Mouse (Mus musculus) right cerebral cortex, postnatal 25 days (tissue): ENCODE data around the gene Vti1a.

ENCODE experiments used
- DNase-seq: peaks from one replicate; pipeline ENCODE4 v3.0.0; 2022

The Vti1a gene

DNA sequence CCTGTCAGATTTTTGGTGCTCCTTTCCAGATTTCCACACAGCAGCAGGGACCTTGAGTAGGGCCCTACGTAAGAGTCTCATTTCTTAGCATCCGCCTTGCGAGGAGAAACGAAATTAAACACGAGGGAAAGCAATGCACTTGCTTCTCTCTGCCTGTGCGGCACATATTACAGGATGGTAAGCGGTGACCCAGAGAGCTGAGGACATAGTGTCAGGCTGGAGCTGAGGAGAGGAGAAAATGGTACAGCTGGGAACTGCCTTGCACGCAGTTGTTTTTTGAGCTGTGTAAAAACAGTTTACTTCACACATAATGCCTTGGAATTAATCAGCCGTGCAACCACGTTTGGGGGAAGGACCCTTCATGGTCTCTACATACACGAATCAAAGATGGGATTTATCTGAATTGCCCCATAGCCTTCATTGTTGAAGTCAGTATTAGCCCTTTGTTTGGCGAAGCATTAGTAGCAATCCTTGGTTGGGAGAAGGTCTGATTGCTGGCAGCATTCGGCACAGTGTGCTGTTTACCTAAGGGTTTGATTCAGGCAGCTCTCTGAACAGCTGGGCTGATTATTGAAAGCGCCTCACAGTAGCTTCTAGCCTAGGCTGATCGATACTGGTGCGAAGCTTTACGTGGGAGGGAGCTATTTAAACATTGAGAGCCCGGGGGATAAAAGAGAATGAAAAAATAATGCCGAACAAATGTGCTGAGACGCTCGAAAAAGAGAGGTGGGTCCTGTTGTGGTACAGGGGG, 153.4 kb downstream of the Vti1a start:
- DNase-seq: no peak

DNA sequence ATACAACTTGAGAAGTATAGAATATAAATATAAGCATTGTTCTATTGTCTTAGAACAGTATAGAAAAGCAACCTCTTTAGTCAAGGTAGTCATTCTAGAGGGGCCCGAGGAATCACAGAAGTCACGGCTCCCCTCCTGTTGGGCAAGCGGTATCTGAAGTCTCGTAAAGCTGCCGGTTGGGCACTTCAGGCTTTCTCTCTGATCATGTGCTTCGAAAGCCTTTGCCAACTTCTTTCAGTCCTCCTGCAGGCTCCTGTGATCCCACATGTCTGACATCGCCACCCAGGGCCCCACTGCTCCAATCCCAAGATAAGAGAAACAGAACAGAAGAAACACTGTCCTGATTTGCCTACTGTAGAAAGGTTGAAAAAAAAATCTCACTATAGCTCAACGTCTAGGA, 156.5 kb downstream of the Vti1a start:
- DNase-seq: no peak

DNA sequence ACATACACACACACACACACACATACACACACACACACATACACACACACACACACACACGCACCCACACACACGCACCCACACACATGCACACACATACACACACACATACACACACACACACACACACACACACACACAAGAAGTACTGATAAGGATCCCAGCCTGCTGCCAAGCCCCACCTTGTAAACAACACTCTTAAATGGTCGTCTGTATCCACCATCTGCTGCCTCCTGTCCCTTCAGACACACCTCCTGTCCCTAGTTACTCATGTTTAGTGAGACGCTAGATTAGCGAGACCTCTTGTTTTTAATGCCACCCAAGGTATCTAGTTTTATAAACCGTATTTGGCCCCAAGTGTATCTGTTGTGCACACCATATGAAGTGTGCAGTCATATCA, 158.1 kb downstream of the Vti1a start:
- DNase-seq: no peak

DNA sequence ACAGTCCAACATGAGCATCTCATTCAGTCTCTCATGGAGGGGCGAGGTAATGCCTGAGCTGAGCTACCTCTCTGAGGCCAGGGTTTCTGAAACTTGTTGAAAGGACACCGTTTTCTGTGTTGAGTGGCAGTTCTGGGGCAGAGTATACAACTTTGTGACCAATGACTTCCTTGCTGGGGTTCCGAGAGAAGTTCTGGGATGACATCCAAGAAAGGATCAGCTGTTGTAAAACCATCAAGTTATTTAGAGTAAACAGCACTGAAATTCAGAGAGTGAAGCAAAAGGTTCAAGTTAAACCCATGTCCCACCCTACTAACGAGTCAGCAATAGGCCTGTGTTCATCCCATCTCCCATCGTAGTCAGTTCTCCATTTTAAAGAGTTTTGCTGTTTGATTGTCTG, 164.4 kb downstream of the Vti1a start:
- DNase-seq: no peak

DNA sequence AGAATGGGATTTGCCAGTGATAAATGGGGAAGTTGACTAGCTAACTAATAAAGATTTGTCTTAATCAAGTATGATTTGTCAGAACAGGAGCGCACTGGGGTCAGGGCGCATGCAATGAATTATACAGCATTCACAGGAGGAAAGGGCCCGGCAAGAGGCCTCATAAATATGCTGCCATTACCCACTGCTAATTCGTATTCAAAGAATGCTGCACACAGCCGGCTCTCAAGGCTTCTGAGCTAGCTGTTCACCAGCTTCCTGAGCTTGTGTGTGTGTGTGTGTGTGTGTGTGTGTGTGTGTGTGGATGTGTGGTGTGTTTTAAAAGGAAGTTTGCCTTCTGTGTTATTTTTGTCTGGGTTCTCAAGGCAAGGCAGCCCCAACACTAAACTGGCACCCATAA, 165.2 kb downstream of the Vti1a start:
- DNase-seq: no peak

DNA sequence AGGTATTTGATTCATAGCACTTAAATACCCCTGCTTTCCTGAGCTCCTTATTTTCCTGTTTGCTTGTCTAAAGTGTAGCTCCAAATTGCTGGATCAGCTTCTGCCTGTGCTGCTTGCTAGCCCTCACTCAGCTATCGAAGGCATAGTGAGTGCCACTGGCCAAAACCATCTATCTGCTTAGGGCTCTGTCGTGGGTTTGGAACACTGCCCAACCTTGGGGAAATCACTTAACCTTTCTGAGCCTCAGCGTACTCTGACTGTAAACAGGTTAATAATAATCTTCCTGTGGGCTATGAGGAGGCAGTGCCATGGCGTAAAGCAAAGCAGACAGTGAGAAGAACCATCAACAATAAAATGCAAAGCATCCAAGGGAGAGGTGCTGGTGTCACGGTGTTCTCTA, 167.4 kb downstream of the Vti1a start:
- no peak for DNase-seq

DNA sequence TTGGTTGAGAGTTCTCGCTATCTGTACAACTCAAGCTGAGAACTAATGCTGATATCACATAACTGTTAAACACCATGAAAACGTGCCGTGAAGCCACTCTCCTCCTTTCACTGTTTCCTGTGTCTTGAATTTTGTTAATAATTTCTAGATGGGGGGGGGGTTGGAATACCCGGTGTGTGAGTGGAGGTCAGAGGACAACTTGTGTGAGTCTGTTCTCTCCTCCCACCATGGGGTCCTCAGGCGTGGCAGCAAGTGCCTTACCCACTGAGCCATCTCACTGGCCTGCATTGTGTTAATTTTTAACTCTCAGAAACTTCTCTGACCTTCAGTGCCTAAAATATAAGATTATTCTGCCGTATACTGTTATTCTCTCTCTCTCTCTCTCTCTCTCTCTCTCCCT, 168.5 kb downstream of the Vti1a start:
- DNase-seq: no peak

DNA sequence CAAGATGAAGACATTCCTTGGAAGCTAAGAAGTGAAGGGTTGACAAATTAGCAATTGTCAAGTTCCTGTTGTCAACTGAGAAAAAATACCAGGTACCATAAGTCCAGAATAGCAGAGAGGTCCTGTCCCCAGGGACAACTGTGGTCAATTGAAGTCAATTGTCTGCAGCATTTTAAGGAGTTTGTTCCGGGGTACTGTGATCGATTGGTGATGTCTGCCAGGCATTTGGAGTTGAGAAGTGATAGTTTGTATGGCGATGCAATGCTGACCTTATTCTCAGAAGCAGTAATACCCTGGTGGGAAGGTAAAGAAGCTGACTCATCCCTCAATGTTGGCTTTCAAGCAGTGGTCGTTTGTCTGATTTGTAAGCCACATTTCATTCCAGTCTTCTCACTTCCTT, 170.4 kb downstream of the Vti1a start:
- DNase-seq: no peak

DNA sequence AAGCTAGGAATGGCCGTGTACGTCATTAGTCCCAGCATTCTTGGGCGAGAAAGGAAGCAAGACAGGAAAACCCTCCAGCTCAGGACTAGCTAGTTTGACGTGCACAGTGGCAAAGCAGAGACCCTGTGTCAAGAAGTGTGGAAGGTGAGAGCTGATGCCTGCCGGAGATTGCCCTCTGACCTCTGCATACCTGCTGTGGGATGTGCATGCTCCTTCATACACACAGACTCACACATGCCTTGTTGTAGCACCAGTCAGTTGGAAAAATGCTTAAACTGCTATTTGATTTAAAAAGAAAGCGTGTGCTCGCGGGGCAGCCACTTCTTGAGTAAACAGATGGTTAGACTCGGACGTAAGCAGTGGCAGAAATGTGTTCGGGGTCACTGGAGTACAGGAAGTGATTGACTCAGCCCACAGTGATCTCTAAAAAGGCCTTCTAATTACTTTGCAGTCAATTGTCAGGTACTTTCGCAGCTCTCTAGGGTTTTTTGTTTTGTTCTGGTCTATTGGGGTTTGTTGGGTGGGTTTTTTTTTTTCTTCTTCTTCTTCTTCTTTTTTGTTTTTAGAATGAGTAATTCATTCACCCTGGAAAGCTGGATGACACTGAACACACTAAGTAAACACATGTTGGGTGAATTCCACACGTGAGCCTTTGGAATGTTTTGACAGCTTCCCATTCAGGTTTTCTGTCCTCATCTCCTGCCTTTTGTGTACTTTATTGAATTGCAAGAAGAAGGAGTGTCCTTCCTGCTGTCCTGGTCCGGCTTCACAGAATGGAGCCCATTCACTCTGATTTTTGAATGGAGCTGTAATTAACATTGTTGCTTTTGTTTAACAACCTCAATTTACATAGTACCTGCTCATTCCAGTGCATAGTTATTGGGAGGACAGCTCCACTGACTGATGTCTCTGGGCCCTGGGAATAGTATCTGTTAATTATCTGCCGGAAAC, 175.3 kb downstream of the Vti1a start:
- no peak for DNase-seq

DNA sequence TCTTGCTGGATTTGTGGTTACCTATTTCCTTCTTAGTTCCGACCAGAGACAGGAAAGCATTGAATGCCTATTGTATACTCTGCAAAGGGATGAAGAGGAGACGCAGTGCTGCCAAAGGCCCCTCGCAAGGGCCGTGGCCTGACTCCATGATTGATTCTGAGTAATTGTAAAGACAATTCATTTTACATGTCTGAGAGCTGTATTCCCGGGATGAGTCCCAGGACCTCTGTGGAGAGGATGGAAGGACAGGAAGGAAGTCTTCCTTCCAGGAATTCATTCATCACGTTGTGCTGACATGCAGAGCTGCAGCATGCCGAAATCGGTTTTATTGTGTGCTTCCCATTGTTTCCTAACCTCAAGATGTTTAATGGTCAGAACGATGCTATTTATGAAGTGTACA, 180.2 kb downstream of the Vti1a start:
- no peak for DNase-seq

DNA sequence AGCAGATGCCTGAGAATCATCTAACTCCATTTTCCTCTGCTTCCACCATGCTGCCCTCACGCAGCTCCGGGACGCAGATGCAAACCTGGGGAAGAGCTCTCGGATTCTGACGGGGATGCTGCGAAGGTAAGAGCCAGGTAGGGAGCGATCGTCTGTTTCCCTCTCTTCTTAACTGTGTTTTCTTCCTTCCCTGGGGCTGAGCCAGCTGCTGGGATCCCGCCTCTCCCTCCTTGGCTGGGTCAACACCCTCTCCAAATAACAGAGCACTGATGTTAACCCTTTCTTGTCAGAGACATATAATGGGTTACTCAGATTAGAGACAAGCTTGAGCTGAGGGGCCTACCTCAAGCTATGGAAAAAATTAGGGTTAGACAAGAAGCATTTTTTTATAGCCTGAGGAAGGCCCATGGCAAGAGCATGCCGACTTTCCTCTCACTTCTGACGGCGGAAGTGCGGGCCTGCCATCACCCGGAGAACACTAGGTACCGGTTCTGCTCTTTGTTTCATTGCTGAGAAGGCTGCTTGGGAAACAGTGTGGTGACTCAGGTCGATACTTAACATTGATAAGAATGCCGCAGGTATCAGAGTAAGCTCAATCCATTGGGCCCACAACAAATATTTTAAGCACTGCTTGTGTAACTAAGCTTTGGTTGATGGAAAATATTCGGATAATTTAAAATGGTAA, 183.2 kb downstream of the Vti1a start:
- no peak for DNase-seq

DNA sequence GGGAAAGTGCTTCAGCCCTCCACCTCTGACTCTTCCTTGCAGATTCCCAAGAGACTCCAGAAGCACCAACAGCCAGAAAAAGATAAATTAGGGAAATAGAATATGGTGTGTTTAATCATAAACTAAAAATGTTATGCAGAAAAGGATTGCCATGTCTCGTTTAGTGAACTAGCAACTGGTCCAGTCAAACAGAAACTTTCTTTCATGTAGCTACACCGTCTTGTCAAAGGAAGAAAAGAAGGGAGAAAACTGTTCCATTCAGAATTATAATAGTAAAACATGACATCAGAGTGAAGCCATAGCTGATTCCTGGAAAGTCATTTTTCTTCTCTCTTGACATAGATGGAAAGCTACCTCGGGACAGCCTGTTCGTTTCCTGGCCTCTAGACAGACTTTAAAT, 185.9 kb downstream of the Vti1a start:
- no peak for DNase-seq

DNA sequence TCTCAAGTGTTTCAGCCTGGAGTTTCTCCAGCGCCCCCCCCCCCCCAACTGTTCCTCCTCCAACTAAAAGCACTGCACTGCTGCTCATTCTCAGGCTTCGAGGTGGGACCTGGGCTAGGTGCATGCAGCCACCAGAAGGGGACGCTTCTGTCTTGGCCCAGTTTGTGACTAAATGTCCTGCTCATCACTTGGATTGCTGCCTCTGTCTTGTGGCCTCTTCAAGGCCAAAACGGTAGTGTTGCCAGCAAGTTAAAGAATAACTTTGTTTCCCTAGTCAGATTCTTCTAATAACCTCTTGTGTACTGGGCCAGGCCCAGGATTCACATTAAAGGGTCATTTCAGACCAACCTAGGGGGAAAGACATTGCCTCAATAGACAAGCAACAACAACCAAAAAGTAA, 187.7 kb downstream of the Vti1a start:
- no peak for DNase-seq

DNA sequence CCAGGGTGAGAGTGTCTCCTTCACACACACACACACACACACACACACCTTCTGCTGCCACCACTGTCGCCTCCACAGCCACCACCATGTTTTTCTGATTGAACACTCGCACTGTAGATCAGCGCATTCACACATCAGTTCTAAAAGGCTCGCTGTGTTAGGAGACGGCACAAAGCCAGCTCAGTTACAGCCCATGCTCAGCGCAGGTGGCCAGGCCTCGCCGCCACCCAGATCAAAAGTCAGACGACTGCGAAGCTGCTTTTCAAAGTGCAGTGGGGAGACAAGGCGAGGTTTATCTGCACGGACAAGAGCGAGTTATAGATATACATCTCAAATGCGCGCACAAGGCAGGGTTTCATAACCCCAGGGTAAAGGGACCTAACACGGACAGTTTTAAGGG, 191.7 kb downstream of the Vti1a start:
- no peak for DNase-seq

DNA sequence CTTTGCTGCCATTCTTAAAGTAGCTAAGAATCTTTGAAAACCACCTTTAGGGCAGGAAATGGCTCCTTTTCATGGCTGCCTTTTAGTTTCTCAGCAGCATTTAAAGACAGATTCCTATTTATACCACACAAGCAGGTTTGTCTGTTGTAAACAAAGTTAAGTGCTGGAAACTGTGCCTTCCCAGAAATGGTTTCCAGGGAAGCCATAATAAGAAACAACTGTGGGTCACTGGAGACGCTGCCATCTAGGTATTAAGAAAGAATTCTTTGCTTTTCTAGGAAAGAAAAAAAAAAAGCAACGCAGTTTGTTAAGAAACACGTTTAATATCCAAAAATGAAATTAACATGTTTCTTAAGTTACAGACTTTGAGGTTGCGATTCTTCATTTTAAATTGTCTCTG, 192.1 kb downstream of the Vti1a start:
- no peak for DNase-seq

DNA sequence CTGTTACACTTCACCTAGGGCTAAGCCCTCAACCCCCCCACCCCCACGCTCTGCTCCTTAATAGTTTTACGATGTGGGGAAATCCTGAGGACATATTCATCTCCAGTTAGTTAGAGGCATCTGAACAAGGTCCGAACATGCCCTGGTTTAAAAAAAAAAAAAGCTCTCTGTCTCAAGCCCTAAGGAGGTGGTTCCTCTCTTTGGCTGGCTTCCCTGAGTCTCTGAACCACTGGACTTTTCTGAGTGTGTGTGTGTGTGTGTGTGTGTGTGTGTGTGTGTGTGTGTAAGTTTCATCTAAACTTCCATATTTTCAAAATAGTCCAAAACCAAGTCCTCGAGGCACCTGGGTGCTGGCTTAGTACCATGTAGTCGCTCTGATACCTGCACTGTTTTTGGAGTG, 192.9 kb downstream of the Vti1a start:
- no peak for DNase-seq

DNA sequence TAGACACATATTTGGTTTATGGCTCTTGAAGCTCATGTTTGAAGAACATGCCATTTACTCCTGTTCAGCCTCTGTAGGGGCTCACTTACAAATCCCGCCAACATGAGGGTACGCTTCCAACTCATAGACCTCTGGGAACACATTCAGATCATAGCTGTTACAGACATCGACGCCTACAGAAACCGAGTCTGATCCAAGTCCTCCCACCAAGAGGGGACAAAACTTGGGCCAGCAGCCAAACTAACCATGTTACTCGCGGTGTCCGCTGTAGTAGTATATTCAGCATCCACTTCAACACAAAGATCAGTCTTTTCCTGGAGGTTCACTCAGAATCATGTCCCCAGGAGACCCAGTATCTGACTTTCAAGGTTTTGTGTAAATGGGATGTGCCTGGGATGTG, 193.5 kb downstream of the Vti1a start:
- peak; percentile 27 for DNase-seq

DNA sequence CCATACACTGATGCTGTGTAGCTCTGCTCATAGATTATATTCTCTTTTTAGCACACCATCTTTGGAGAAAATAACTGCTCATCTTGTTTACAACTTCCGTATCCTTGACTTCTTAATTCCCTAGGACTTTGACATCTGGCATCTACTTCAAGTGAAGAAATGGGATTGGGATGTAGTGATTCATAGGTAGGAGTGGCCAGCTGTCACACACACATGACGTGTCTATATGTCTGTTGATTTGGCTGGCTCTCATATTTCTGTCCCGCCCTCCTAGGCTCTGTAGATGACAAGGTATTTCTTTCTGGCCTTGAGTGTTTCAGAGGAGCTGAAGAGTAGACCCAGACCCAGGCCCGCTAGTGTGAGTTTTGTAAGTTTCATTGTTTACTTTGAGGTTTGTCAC, 197.8 kb downstream of the Vti1a start:
- DNase-seq: no peak

DNA sequence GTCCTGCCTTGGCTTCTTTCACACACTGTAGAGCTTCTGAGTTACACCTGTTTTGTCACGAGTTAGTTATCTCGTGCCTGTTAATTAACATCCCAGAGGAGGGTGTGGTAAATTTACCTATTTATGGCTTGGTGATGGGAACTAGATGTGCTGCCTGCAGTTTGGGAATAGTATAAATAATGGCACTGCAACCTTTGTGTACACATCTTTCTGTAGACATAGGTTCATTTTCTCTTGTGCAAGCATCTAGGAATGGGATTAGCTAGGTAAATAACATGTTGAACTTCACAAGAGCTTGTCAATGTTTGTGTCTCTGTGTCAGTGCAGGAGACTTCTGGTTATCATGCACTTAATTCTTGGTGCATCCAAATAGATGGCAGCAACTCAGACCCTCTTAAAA, 204.1 kb downstream of the Vti1a start:
- no peak for DNase-seq

DNA sequence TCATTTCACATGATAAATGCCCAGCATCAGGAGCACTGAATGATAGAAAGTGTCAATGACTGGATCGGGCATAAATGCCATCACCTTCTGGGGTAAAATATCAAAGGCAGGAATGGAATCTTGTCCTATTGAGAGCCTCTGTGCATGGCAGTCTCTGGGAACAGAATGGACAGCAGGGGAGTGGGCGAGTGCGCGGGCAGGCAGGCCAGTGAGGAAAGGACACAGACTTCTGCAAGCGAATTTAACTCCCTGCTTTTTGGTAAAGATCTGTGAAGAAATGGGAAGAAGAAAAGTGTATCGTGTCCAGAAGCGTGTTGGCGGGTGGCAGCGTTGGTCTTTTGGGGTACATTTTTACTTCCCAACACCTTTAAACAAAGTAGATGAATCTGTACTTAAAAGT, 207.2 kb downstream of the Vti1a start:
- DNase-seq: peak; percentile 58

DNA sequence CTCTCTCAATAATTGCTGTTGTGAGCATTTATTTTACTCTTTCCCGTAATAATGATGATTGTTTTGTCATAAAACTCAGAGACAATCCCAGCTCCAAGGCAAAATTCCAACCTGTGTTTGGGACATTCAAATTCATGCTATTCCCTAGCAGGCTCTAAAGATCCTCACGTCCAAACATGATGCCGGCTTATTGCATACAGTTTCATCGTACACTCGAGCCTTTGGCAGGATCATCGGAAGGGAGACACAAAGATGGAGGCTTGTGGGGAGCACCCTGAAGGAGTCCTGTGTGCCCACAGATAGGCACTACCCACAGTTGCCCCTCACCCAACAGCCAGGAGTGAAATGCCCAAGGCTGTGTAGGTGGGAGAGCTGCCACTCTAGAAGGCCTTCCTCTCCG, 208.3 kb downstream of the Vti1a start:
- DNase-seq: no peak

DNA sequence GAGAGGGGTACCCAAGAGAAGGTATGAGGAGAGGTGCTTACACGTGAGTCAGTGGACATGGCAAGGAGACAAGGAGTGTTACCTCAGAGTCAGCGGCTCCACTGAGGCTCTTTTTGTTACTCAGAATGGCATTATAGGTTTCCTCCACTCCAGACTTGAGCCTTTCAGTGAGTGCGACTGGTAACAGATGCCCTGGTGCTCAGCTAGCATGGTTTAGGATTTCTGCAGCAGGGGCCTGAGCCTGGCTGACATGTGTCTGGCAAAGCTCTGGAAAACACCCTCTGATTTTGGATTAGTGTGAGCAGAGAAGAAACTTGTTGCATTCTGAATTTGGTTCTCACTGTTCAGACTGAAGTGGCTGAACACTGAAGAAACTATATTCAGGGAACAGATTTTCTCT, 209.0 kb downstream of the Vti1a start:
- DNase-seq: no peak

DNA sequence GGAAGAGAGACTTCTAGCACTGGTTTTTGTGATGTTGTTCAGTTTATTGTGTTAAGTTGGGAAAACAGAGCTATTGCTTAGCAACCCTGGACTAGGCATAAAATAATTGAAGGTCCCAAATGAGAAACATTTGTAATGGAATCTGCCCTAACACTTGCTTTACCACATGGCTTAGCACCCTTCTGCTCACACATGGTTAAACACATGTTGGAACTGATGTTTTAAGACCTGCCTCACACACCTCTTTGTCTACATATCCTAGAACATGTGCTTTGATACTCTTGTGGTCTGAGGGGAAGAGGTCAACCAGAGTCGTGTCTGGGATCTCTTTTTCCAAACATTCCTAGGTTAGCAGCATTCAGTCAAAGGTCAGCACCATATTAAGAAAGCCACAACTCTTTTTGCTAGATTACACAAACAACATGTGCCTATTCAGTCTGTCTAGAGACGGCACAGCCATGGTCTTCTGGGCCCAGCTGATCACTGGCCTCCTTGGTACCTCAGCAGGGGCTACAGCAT, 210.7 kb downstream of the Vti1a start:
- DNase-seq: no peak

DNA sequence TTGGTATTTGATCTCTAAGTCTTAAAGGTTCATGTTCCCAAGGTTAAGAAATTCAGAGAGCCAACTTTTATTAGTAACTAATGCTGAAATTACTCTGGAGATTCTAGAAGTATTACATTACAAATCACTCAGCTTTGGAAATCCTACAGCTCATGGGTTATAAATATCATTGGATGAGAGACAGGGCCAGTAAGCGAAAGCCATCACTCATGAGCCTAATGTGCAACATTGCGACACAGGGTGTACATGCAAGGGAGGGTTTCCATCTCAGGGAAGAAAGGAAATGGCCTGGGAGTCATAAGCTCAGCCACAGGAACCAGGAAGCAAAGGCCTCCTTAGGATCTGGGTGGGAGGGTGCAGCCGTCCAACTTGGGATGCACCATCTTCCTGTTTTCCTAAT, 213.9 kb downstream of the Vti1a start:
- DNase-seq: no peak
